8 mouse cellular contexts compared by ENCODE assay signal in the genomic region with DNA sequence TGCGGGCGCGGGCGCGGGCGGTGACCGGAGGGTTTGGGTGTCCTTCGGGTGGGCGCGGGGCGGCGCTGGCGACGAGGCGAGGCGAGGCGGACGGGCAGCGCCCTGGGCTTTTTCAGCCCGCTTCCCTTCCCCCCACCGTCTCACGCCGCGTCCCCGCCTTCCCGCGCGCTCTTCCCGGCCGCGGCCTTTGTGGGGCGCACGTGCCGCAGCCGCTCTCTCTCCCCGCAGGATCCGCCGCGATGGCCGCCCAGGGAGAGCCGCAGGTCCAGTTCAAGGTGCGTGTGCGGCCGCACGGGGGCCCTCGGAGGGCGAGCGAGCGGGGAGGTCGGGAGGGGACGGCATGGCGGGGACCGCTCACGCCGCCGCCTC. TPM values are rescaled to one million over a fixed set of nuclear protein-coding genes. Genes with fewer than 3 reads are reported as not detected.
DNase-seq lines count a peak whose midpoint lies in the region; ATAC-seq lines count a peak whose summit lies in the region.

No protein-coding gene starts in this region.

- peak overlapping the region; percentile 70 for H3K4me2 ChIP-seq in kidney, embryonic 16.5 days (replicated peaks; ENCODE audit: low read depth, low read length)

- H3K4me3 ChIP-seq in kidney, embryonic 16.5 days (ENCODE audit: low read length): peak overlapping the region; percentile 61
- peak overlapping the region; percentile 97 for H3K4me3 ChIP-seq in hindbrain, embryonic 10.5 days

- peaks cover 9% of the 10 kb centered on the region for H3K4me1 ChIP-seq in kidney, embryonic 16.5 days (ENCODE audit: insufficient read depth, low read length)
- peaks cover 25% of the 10 kb centered on the region; the same call in 1 of the 2 replicates for H3K4me1 ChIP-seq in hindbrain, embryonic 10.5 days (replicated peaks)

- H3K36me3 ChIP-seq in kidney, embryonic 16.5 days (ENCODE audit: insufficient read depth, low read length): peaks cover 17% of the 10 kb centered on the region
- peaks cover 45% of the 10 kb centered on the region for H3K36me3 ChIP-seq in hindbrain, embryonic 10.5 days

- H3K27me3 ChIP-seq in kidney, embryonic 16.5 days (ENCODE audit: insufficient read depth, low read length): no peaks in the 10 kb centered on the region
- H3K27me3 ChIP-seq in hindbrain, embryonic 10.5 days (ENCODE audit: insufficient read depth, poor library complexity, severe bottlenecking): no peaks in the 10 kb centered on the region

- peak overlapping the region; percentile 98 for H3K27ac ChIP-seq in kidney, embryonic 16.5 days (ENCODE audit: low read length)
- H3K27ac ChIP-seq in hindbrain, embryonic 10.5 days: peak overlapping the region; percentile 100

- under 1% methylated on average over 44 of the region's 56 CpGs for WGBS in kidney, embryonic 16.5 days
- under 1% methylated on average over 56 of the region's 56 CpGs for WGBS in hindbrain, embryonic 10.5 days

- H3K9me3 ChIP-seq in kidney, embryonic 16.5 days (ENCODE audit: low read length): no peaks in the 10 kb centered on the region
- H3K9me3 ChIP-seq in hindbrain, embryonic 10.5 days: no peaks in the 10 kb centered on the region

- ATAC-seq in kidney, embryonic 16.5 days (ENCODE audit: low FRiP score, low TSS enrichment): peak; percentile 78
- ATAC-seq in megakaryocyte-erythroid progenitor cell, adult 5-6 weeks (replicated peaks; ENCODE audit: low FRiP score, low TSS enrichment, poor library complexity, severe bottlenecking): peak; percentile 28; the same call in 1 of the 2 replicates

- peak overlapping the region; percentile 99 for H3K9ac ChIP-seq in kidney, embryonic 16.5 days (replicated peaks; ENCODE audit: low read length)

- DNase-seq in kidney, adult 18-20 months: no peak
- peak; percentile 82 for DNase-seq in brain, adult 2 months (ENCODE audit: low read depth, low spot score)
- no peak for DNase-seq in hindbrain, embryonic 10.5 days (ENCODE audit: low spot score)
- no peak for DNase-seq in urinary bladder, postnatal 4 days (ENCODE audit: low spot score in 2 of 2)
- no peak for DNase-seq in cerebellum, postnatal 36 days
- DNase-seq in yolk sac, embryonic 10.5 days (ENCODE audit: low spot score): no peak

RNA-seq across cellular contexts. Expression of a gene that starts 0.4 kb away (rescaled TPM):
- 613 and 614 TPM in 2 replicates for polyA plus RNA-seq in kidney, embryonic 16.5 days (2015; fragmentation: Nextera tagmentation; extraction: Ambion mirVana)
- 886 and 980 TPM in 2 replicates for polyA plus RNA-seq in hindbrain, embryonic 10.5 days (2016; fragmentation: Nextera tagmentation; extraction: Ambion mirVana)
- 542 and 563 TPM in 2 replicates for total RNA-seq in megakaryocyte-erythroid progenitor cell, adult 5-6 weeks (2014; fragmentation: Nextera tagmentation)
- total RNA-seq in megakaryocyte-erythroid progenitor cell, adult 5-6 weeks (2017): 903 and 978 TPM in 2 replicates

RNA-seq across cellular contexts. Expression of a gene that starts 11.9 kb away (rescaled TPM):
- polyA plus RNA-seq in kidney, embryonic 16.5 days (2015; fragmentation: Nextera tagmentation; extraction: Ambion mirVana): 36.7 and 43.6 TPM in 2 replicates
- polyA plus RNA-seq in hindbrain, embryonic 10.5 days (2016; fragmentation: Nextera tagmentation; extraction: Ambion mirVana): 25.9 and 26.7 TPM in 2 replicates
- total RNA-seq in megakaryocyte-erythroid progenitor cell, adult 5-6 weeks (2014; fragmentation: Nextera tagmentation): 126 and 134 TPM in 2 replicates
- 101 and 146 TPM in 2 replicates for total RNA-seq in megakaryocyte-erythroid progenitor cell, adult 5-6 weeks (2017)
